Mouse (Mus musculus) ES-E14 (cell line): Measurements from ENCODE around the gene Tspan31. TPM values are rescaled to one million over a fixed set of nuclear protein-coding genes. Genes with fewer than 3 reads are reported as not detected.

Source experiments
- DNase-seq: peaks from one replicate; pipeline ENCODE4 v3.0.0-alpha.2; 2013; ENCODE audit warnings: low read depth, low spot score
- H3K27ac ChIP-seq: 2 replicates; pipeline ENCODE4 v1.5.1; 2012; ENCODE audit warnings: low read depth, mild to moderate bottlenecking, low read length, moderate library complexity, mixed read lengths; ENCODE audit not compliant: poor library complexity, insufficient read depth, severe bottlenecking
- H3K36me3 ChIP-seq: 2 replicates; pipeline ENCODE4 v1.6.1; 2012; ENCODE audit warnings: mild to moderate bottlenecking, low read length, moderate library complexity, mixed read lengths; ENCODE audit not compliant: control insufficient read depth, poor library complexity, insufficient read depth, severe bottlenecking
- H3K4me1 ChIP-seq, 2 experiments: fragments of 150-350 bp in 1 of 2; sonication (generic) in 1 of 2; 2 replicates each; pipeline ENCODE4 v1.6.1; 2012; ENCODE audit warnings: low read length in 2 of 2, mild to moderate bottlenecking in 1 of 2, mixed read lengths in 1 of 2; ENCODE audit not compliant: control insufficient read depth in 2 of 2, insufficient read depth in 2 of 2, poor library complexity in 1 of 2
- H3K4me3 ChIP-seq, 2 experiments: fragments of 150-350 bp in 1 of 2; sonication (generic) in 1 of 2; 2 replicates each; pipeline ENCODE4 v1.5.1; 2012; ENCODE audit warnings: low read length in 2 of 2, low read depth in 1 of 2, mild to moderate bottlenecking in 1 of 2, mixed read lengths in 1 of 2; ENCODE audit not compliant: insufficient read depth in 1 of 2, poor library complexity in 1 of 2, severe bottlenecking in 1 of 2
- H3K9ac ChIP-seq: 2 replicates; pipeline ENCODE4 v1.6.1; 2012; ENCODE audit warnings: low read depth, mild to moderate bottlenecking, low read length, mixed read lengths; ENCODE audit not compliant: poor library complexity, insufficient read depth, severe bottlenecking
- H3K9me3 ChIP-seq: fragments of 150-350 bp; sonication (generic); 2 replicates; pipeline ENCODE4 v1.6.1; 2012; ENCODE audit warnings: low read depth, mild to moderate bottlenecking, low read length; ENCODE audit not compliant: control insufficient read depth, insufficient read depth
- CHD2 ChIP-seq: IDR thresholded peaks from 2 replicates; pipeline ENCODE4 v1.6.1; 2014; ENCODE audit warnings: mild to moderate bottlenecking, low read depth, low read length, inconsistent platforms
- HCFC1 ChIP-seq: IDR thresholded peaks from 2 replicates; pipeline ENCODE4 v1.6.1; 2012; ENCODE audit warnings: low read length, inconsistent platforms, borderline replicate concordance; ENCODE audit not compliant: insufficient read depth
- MAFK ChIP-seq: IDR thresholded peaks from 2 replicates; pipeline ENCODE4 v1.6.1; 2014; ENCODE audit warnings: mild to moderate bottlenecking, low read depth, low read length, inconsistent platforms; ENCODE audit not compliant: insufficient read depth
- ZC3H11A ChIP-seq: IDR thresholded peaks from 2 replicates; pipeline ENCODE4 v1.6.1; 2012; ENCODE audit warnings: low read depth, mild to moderate bottlenecking, inconsistent platforms, low read length, borderline replicate concordance
- ZNF384 ChIP-seq: IDR thresholded peaks from 2 replicates; pipeline ENCODE4 v1.6.1; 2012; ENCODE audit warnings: low read depth, low read length, inconsistent platforms
- in situ Hi-C, 2 experiments: fragments of 600-800 bp; cut with MboI; formaldehyde crosslinking; loops; one replicate each; pipeline ENCODE4 v1.15.1; 2025; ENCODE audit warnings: low sequenced_read_pairs in 2 of 2, inconsistent platforms in 1 of 2; ENCODE audit not compliant: unreplicated experiment in 2 of 2
- total RNA-seq: library from RNA; depleted of rRNA; stranded (reverse); fragments of 300-350 nt; gene quantifications from 2 replicates; pipeline ENCODE4 v1.2.3, GENCODE M21; 2012

Tspan31 gene
- total RNA-seq, 1 experiment: 121 TPM

DNA sequence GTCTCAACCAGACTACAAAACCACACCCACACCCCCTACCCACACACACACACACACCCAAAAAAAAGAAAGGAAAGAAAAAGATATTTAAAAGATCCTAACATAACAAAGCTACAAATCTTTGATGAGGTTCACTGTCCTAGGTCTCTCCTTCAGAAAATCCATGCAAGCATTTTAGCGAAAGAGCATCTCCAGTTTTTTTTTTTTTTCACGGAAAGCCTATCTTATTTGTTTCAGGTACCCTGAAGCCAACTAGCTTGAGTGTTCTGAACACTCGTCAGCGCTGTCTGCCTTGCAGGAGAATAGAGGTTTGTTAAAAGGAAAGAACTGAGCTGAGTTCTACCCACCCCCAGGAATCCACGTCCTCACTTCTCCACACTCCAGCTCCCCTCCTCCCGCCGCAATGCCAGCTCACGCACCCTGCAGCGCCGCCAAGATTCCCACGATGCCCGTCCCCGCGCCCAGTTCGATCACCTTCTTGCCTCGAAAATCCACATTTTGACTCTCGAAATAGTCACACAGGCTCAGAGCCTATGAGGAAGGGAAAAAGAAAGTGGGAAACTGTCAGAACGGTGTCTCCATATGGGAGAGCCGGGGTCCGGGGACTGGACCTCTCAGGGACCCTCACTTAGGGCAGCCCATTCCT lies 29.4 kb downstream of the Tspan31 start:
- DNase-seq: no peak

DNA sequence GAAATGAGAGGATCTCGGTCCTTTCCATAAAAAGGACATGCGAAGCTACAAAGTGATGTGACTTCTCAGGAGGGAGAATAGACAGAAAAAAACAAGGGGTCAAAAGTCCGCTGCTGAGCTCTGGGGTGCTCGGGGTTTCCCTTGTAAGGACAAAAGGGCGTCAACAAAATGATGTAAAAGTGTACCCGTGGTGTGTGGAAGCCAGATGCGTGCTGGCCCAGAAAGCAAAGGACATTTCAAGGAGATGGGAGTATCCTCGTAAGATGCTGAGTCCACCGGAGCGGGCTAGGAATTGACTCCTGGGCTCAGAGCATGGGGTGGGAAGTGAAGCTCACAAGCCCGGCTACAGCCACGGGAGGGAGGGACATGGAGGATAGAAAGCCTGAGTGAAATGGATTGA lies 32.4 kb downstream of the Tspan31 start:
- DNase-seq: no peak
- in situ Hi-C loops: no loop called here
- Histone ChIP-seq H3K27ac (no peak overlapping the region), H3K36me3 (no peaks in the 10 kb centered on the region), H3K9ac (no peak overlapping the region), H3K4me1 (peaks cover 3 to 23% of the 10 kb centered on the region in 2 experiments), H3K4me3 (no peak overlapping the region), H3K9me3 (no peaks in the 10 kb centered on the region)
- TF ChIP-seq ZC3H11A (no peak), ZNF384 (no peak), MAFK (no peak), HCFC1 (no peak), CHD2 (no peak)

More for the DNA sequence above, 29.4 kb downstream of the Tspan31 start:
- Histone ChIP-seq H3K36me3 (peaks cover 16% of the 10 kb centered on the region), H3K27ac (no peak overlapping the region), H3K9me3 (no peaks in the 10 kb centered on the region), H3K4me1 (peaks cover 3 to 18% of the 10 kb centered on the region in 2 experiments), H3K4me3 (peak overlapping the region; percentile 87 to 96), H3K9ac (peak overlapping the region; percentile 66)
- TF ChIP-seq HCFC1 (no peak), MAFK (no peak), ZNF384 (peak; percentile 93), ZC3H11A (no peak)
- in situ Hi-C loops: no loop called here

DNA sequence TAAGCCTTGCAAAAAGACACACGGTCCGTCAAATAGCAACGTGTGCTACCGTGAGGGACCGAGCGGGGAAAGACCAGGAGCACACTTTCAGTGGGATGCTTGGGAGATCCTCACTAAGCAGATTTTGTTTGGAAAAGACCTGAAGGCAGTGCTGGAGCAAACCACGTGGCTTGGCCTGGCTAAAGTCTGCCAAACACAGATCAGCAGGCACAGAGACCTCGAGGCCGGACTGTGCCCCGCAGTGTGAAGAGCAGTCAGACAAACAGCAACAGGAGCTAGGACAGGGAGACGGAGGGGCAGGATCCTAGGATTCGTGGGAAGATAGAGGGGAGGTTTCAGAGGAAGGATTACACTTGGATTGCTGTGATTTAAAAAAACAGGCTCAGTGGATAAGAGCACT lies 33.8 kb downstream of the Tspan31 start:
- H3K4me1 ChIP-seq: peaks cover 3 to 23% of the 10 kb centered on the region in 2 experiments
- TF ChIP-seq CHD2: no peak
- TF ChIP-seq HCFC1: no peak
- TF ChIP-seq MAFK: no peak
- TF ChIP-seq ZC3H11A: no peak
- TF ChIP-seq ZNF384: no peak
- in situ Hi-C loops: no loop called here
- no peaks in the 10 kb centered on the region for H3K36me3 ChIP-seq
- no peaks in the 10 kb centered on the region for H3K9me3 ChIP-seq
- H3K9ac ChIP-seq: no peak overlapping the region
- no peak overlapping the region for H3K4me3 ChIP-seq
- DNase-seq: no peak
- no peak overlapping the region for H3K27ac ChIP-seq

DNA sequence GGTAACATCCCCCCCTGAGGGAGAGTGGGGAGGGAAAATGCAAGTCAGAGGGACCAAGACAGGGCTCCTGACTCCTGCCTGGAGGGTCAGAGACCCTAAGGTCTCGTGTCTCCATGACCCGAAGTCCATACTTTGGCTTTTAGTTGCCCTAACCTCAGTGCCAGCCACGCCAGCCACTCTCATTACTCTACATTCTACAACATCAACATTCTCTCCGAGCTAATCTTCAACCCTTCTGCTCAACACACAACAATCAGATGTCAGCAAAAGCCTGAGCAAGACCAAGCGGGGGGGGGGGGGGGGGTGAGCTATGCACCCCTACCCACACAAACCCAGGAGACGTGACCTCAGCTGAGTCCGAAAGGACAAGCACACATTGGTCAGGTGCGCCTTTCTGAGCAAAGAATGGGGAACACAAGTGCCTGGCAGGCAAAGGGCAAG lies 36.7 kb downstream of the Tspan31 start:
- Histone ChIP-seq H3K36me3 (peaks cover 7% of the 10 kb centered on the region), H3K4me1 (peaks cover 3 to 15% of the 10 kb centered on the region in 2 experiments; a peak in 3 of 4 replicates), H3K4me3 (no peak overlapping the region; a peak in 1 of 4 replicates), H3K9ac (no peak overlapping the region), H3K27ac (no peak overlapping the region), H3K9me3 (no peaks in the 10 kb centered on the region)
- in situ Hi-C loops: no loop called here
- TF ChIP-seq CHD2 (no peak), ZNF384 (no peak), HCFC1 (no peak), MAFK (no peak), ZC3H11A (no peak)
- no peak for DNase-seq
